Mouse (Mus musculus) left cerebral cortex, postnatal 4 days (tissue): ENCODE measurements at regions not wholly inside any gene's neighbourhood (a gene's known extent, or its start where the extent isn't known, plus 50 kb on each side); places are given as distances from the start of the nearest gene placed in this dataset.

ENCODE experiments used
- DNase-seq: peaks from one replicate; pipeline ENCODE4 v3.0.0-alpha.2; 2022
- intact Hi-C: fragments of 180-260 bp; cut with DNase I; formaldehyde crosslinking; loops from one replicate; pipeline ENCODE4 v1.15.1; 2025

DNA sequence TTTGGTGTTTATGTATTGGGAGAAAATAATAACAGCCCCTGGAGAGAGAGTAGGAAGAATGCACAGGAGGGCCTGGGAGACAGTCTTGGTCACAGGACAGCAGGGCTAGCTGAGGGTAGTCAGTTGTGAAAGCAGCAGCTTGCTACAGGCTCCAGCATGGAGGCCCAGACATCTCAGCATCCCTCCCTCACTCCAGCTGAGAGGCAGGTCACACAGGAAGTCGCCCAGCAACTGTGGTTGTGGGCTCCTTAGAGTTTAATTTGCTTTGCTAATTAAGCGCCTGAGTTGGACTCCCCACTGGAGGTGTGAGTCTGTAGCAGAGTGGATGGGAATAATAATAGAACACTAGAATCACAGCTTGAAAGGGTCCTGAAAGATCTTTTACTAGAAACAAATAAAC lies 436.0 kb downstream of the Cdk5rap2 start:
- DNase-seq, result no peak
- intact Hi-C loops, result no loop called here

DNA sequence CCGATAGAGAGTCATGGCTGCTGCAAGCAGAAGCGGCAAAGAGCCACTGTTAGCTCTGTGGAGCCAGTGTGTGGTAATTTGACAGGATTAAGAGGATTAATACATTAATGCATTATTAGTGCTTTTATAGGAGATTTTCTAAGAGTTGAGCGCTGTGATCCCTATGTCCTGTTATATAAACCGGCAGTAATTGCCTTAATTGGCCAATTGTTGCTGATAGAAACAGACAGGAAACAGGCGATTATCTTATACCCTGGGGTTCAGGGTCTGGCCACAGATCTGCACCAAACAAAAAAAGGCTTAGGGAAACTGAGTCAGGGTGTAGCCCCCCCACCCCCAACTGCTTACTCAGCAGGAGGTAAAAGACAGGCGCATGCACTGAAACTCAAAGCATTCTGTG lies 436.7 kb downstream of the Cdk5rap2 start:
- intact Hi-C loops, result no loop called here
- no peak for DNase-seq

DNA sequence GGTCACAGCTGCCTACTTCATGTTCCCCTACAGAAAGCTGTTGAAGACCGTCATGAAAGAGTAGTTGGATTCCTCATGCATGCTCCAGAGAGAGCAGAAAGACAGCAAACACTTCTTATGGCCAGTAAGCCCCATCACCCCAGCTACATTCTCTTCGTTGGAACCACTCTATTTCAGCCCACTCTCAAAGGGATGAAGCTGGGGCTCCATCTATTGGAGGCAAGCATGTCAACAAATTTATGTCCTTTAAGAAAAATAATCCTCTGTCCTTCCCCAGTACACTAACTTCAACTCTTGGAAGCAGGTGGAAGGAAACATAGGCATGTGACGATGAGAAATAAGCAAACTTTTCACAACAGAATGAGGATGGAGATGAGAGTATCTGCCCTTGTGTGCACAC lies 438.5 kb downstream of the Cdk5rap2 start:
- intact Hi-C loops, result no loop called here
- DNase-seq, result no peak

DNA sequence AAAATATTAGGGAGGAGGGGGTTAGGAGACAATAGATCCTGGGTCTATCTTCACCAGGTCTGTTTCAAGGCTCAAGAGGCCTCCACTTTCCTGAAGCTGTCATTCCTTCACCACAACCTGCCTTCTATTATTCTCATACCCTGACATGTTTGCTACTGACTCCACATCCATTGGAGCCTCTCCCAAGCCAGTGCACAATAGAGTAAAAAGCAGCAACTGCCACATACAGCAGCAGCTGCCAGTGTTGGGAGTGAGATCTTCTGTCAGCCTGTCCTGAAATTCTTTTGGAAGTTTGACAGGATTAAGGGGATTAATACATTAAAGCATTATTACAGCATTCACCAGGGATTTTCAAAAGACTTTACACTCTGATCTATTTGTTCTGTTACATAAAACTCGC lies 441.8 kb downstream of the Cdk5rap2 start:
- intact Hi-C loops, result no loop called here
- no peak for DNase-seq
